Mouse (Mus musculus) liver, embryonic 15.5 days (tissue): ENCODE data around the gene Pros1. TPM values are rescaled to one million over a fixed set of nuclear protein-coding genes. Genes with fewer than 3 reads are reported as not detected.

ENCODE experiments used
- ATAC-seq: fragments of 200-750 bp; cut with Nextera tagmentation; 2 replicates; pipeline ENCODE4 v1.8.0; 2017; ENCODE audit warnings: moderate number of reproducible peaks, mild to moderate bottlenecking, moderate library complexity; ENCODE audit not compliant: insufficient read depth
- H3K27ac ChIP-seq: fragments of 300-500 bp; sonication (generic); replicated peaks from 2 replicates; pipeline ENCODE4 v1.5.1; 2015; ENCODE audit warnings: mild to moderate bottlenecking, inconsistent platforms
- H3K27me3 ChIP-seq: fragments of 300-500 bp; sonication (generic); 2 replicates; pipeline ENCODE4 v1.6.1; 2015; ENCODE audit warnings: mild to moderate bottlenecking, inconsistent platforms
- H3K36me3 ChIP-seq: fragments of 300-500 bp; sonication (generic); replicated peaks from 2 replicates; pipeline ENCODE4 v1.6.1; 2015; ENCODE audit warnings: moderate library complexity, mild to moderate bottlenecking, inconsistent platforms
- H3K4me1 ChIP-seq: fragments of 300-500 bp; sonication (generic); replicated peaks from 2 replicates; pipeline ENCODE4 v1.6.1; 2015; ENCODE audit warnings: inconsistent platforms
- H3K4me2 ChIP-seq: fragments of 300-500 bp; sonication (generic); 2 replicates; pipeline ENCODE4 v1.6.1; 2015; ENCODE audit warnings: moderate library complexity, mild to moderate bottlenecking, inconsistent platforms
- H3K4me3 ChIP-seq: fragments of 300-500 bp; sonication (generic); replicated peaks from 2 replicates; pipeline ENCODE4 v1.5.1; 2015; ENCODE audit warnings: mild to moderate bottlenecking, inconsistent platforms
- H3K9ac ChIP-seq: fragments of 300-500 bp; sonication (generic); 2 replicates; pipeline ENCODE4 v1.6.1; 2015; ENCODE audit warnings: moderate library complexity, mild to moderate bottlenecking, inconsistent platforms
- H3K9me3 ChIP-seq: fragments of 300-500 bp; sonication (generic); replicated peaks from 2 replicates; pipeline ENCODE4 v1.6.1; 2016; ENCODE audit warnings: inconsistent platforms
- whole genome bisulfite sequencing: fragments of 180-500 bp; shearing (Covaris S2); methylation state at CpG from one replicate; pipeline ENCODE4 v1.1.7; 2015; ENCODE audit warnings: mixed read lengths; ENCODE audit not compliant: insufficient replicate concordance; 5-methylcytosine and 5-hydroxymethylcytosine counted together
- polyA plus RNA-seq: library from polyadenylated mRNA; unstranded; fragments of >200 nt; fragmentation: Nextera tagmentation; extraction: Ambion mirVana; gene quantifications from 2 replicates; pipeline ENCODE4 v1.2.1, GENCODE M21; 2015

The Pros1 gene
- polyA plus RNA-seq, 1 experiment from 2014 or later: 12.1 TPM

GRCm38 (mm10) chr16:62861455-62861854 lies 7.3 kb downstream of the Pros1 start:
- Histone ChIP-seq H3K4me3 (no peak overlapping the region), H3K9me3 (no peaks in the 10 kb centered on the region), H3K27ac (no peak overlapping the region), H3K4me2 (no peak overlapping the region), H3K27me3 (no peaks in the 10 kb centered on the region), H3K4me1 (no peaks in the 10 kb centered on the region), H3K36me3 (no peaks in the 10 kb centered on the region), H3K9ac (no peak overlapping the region)
- ATAC-seq: no peak
- 35% methylated on average over 6 of the region's 6 CpGs for WGBS

GRCm38 (mm10) chr16:62872688-62873117 lies 18.6 kb downstream of the Pros1 start:
- no peak overlapping the region for H3K4me3 ChIP-seq
- no peak overlapping the region for H3K4me2 ChIP-seq
- H3K4me1 ChIP-seq: no peaks in the 10 kb centered on the region
- no peak overlapping the region for H3K9ac ChIP-seq
- no peaks in the 10 kb centered on the region for H3K27me3 ChIP-seq
- H3K36me3 ChIP-seq: no peaks in the 10 kb centered on the region
- H3K9me3 ChIP-seq: no peaks in the 10 kb centered on the region
- no peak for ATAC-seq
- no peak overlapping the region for H3K27ac ChIP-seq
- 58% methylated on average over 5 of the region's 5 CpGs for WGBS

- no peak overlapping the region for H3K4me2 ChIP-seq
- no peak overlapping the region for H3K4me3 ChIP-seq
- ATAC-seq: no peak
- H3K27me3 ChIP-seq: no peaks in the 10 kb centered on the region
- no peak overlapping the region for H3K27ac ChIP-seq
- no peaks in the 10 kb centered on the region for H3K36me3 ChIP-seq
- H3K9ac ChIP-seq: no peak overlapping the region
- no peaks in the 10 kb centered on the region for H3K4me1 ChIP-seq
- 53% methylated on average over 4 of the region's 4 CpGs for WGBS
- H3K9me3 ChIP-seq: no peaks in the 10 kb centered on the region
These were observed 19.1 kb downstream of the Pros1 start for GRCm38 (mm10) chr16:62873180-62873579.

- H3K4me2 ChIP-seq: no peak overlapping the region
- no peak for ATAC-seq
- H3K9ac ChIP-seq: no peak overlapping the region
- no peak overlapping the region for H3K4me3 ChIP-seq
- H3K27me3 ChIP-seq: no peaks in the 10 kb centered on the region
- H3K4me1 ChIP-seq: no peaks in the 10 kb centered on the region
- H3K9me3 ChIP-seq: no peaks in the 10 kb centered on the region
- no peaks in the 10 kb centered on the region for H3K36me3 ChIP-seq
- H3K27ac ChIP-seq: no peak overlapping the region
- WGBS: 74% methylated on average over 6 of the region's 6 CpGs
These were observed 20.0 kb downstream of the Pros1 start for GRCm38 (mm10) chr16:62874065-62874464.

- no peak for ATAC-seq
- H3K4me2 ChIP-seq: no peak overlapping the region
- no peaks in the 10 kb centered on the region for H3K9me3 ChIP-seq
- 47% methylated on average over 3 of the region's 3 CpGs for WGBS
- no peak overlapping the region for H3K27ac ChIP-seq
- no peaks in the 10 kb centered on the region for H3K4me1 ChIP-seq
- no peaks in the 10 kb centered on the region for H3K36me3 ChIP-seq
- no peak overlapping the region for H3K9ac ChIP-seq
- H3K4me3 ChIP-seq: no peak overlapping the region
- no peaks in the 10 kb centered on the region for H3K27me3 ChIP-seq
These were observed 41.7 kb downstream of the Pros1 start for GRCm38 (mm10) chr16:62895824-62896223.

- H3K4me3 ChIP-seq: no peak overlapping the region
- H3K27me3 ChIP-seq: no peaks in the 10 kb centered on the region
- no peak overlapping the region for H3K9ac ChIP-seq
- no peak for ATAC-seq
- no peak overlapping the region for H3K4me2 ChIP-seq
- no peak overlapping the region for H3K27ac ChIP-seq
- H3K4me1 ChIP-seq: no peaks in the 10 kb centered on the region
- H3K36me3 ChIP-seq: no peaks in the 10 kb centered on the region
- WGBS: 69% methylated on average over 1 of the region's 1 CpGs
- H3K9me3 ChIP-seq: no peaks in the 10 kb centered on the region
These were observed 57.3 kb downstream of the Pros1 start for GRCm38 (mm10) chr16:62911364-62911763.

GRCm38 (mm10) chr16:62912246-62912645 lies 58.1 kb downstream of the Pros1 start:
- Histone ChIP-seq H3K4me2 (no peak overlapping the region), H3K4me3 (no peak overlapping the region), H3K27me3 (no peaks in the 10 kb centered on the region), H3K27ac (no peak overlapping the region), H3K36me3 (no peaks in the 10 kb centered on the region), H3K4me1 (no peaks in the 10 kb centered on the region), H3K9me3 (no peaks in the 10 kb centered on the region), H3K9ac (no peak overlapping the region)
- no peak for ATAC-seq
- WGBS: 77% methylated on average over 2 of the region's 2 CpGs

- WGBS: 63% methylated on average over 5 of the region's 5 CpGs
- ATAC-seq: no peak
These were observed 61.4 kb downstream of the Pros1 start for GRCm38 (mm10) chr16:62915530-62915929.

GRCm38 (mm10) chr16:62922245-62922644 lies 68.1 kb downstream of the Pros1 start:
- peak; percentile 58 for ATAC-seq

More at GRCm38 (mm10) chr16:62915530-62915929, 61.4 kb downstream of the Pros1 start:
- Histone ChIP-seq H3K4me3 (no peak overlapping the region), H3K27ac (no peak overlapping the region), H3K9ac (no peak overlapping the region), H3K36me3 (no peaks in the 10 kb centered on the region), H3K4me2 (no peak overlapping the region), H3K4me1 (no peaks in the 10 kb centered on the region), H3K27me3 (no peaks in the 10 kb centered on the region), H3K9me3 (no peaks in the 10 kb centered on the region)

GRCm38 (mm10) chr16:62931341-62931740 lies 77.2 kb downstream of the Pros1 start:
- no peak for ATAC-seq
- Histone ChIP-seq H3K36me3 (no peaks in the 10 kb centered on the region), H3K4me3 (no peak overlapping the region), H3K9ac (no peak overlapping the region), H3K4me1 (no peaks in the 10 kb centered on the region), H3K27me3 (no peaks in the 10 kb centered on the region), H3K27ac (no peak overlapping the region), H3K4me2 (no peak overlapping the region), H3K9me3 (no peaks in the 10 kb centered on the region)
- 59% methylated on average over 6 of the region's 6 CpGs for WGBS

More at GRCm38 (mm10) chr16:62922245-62922644, 68.1 kb downstream of the Pros1 start:
- H3K4me1 ChIP-seq: no peaks in the 10 kb centered on the region
- no peak overlapping the region for H3K4me2 ChIP-seq
- 59% methylated on average over 8 of the region's 8 CpGs for WGBS
- no peak overlapping the region for H3K4me3 ChIP-seq
- no peak overlapping the region for H3K27ac ChIP-seq
- H3K9me3 ChIP-seq: no peaks in the 10 kb centered on the region
- no peaks in the 10 kb centered on the region for H3K36me3 ChIP-seq
- no peak overlapping the region for H3K9ac ChIP-seq
- no peaks in the 10 kb centered on the region for H3K27me3 ChIP-seq

- WGBS: 64% methylated on average over 11 of the region's 11 CpGs
- Histone ChIP-seq H3K4me1 (no peaks in the 10 kb centered on the region), H3K4me2 (no peak overlapping the region), H3K9ac (no peak overlapping the region), H3K27me3 (no peaks in the 10 kb centered on the region), H3K36me3 (no peaks in the 10 kb centered on the region), H3K9me3 (no peaks in the 10 kb centered on the region), H3K27ac (no peak overlapping the region), H3K4me3 (no peak overlapping the region)
- ATAC-seq: no peak
These were observed 82.2 kb downstream of the Pros1 start for GRCm38 (mm10) chr16:62936316-62936715.

- no peak for ATAC-seq
- Histone ChIP-seq H3K36me3 (no peaks in the 10 kb centered on the region), H3K4me1 (no peaks in the 10 kb centered on the region), H3K27ac (no peak overlapping the region), H3K27me3 (no peaks in the 10 kb centered on the region), H3K4me3 (no peak overlapping the region), H3K9ac (no peak overlapping the region), H3K9me3 (no peaks in the 10 kb centered on the region), H3K4me2 (peak overlapping the region; percentile 41; the same call in 1 of the 2 replicates)
- WGBS: 21% methylated on average over 16 of the region's 16 CpGs
These were observed 86.4 kb downstream of the Pros1 start for GRCm38 (mm10) chr16:62940388-62941003.
